Mouse (Mus musculus) ES-Bruce4 (cell line): ENCODE data around the gene Ptges.

Source experiments
- EP300 ChIP-seq: IDR thresholded peaks from 2 replicates; pipeline ENCODE4 v1.6.1; 2011; ENCODE audit warnings: low read depth, low read length; ENCODE audit not compliant: insufficient read depth
- POLR2A ChIP-seq: IDR thresholded peaks from one replicate; pipeline ENCODE4 v1.8.1; 2011; ENCODE audit warnings: low read length; ENCODE audit not compliant: insufficient read depth

DNA sequence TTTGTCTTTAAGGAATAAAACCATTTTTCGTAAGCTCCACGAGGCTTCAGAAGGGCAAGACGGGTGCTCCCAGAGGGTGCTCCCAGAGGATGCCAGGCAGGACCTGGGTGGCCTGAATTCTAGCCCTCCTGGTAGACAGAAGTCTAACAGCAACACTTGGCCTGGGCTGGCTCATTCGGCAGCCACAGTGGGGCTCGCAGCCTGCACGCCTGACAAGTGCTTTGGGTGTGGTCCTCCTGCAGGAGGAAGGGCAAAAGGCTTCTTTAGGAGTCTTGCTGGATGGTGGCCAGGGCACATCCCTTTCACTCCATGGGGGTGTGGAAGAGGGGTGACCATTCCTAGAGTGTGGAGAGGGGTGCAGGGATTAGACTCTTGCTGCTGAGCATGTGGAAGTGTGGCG is 48.4 kb downstream of the Ptges start:
- TF ChIP-seq POLR2A (no peak), EP300 (no peak)
